ENCODE assay signal across 8 mouse cellular contexts in the genomic region with DNA sequence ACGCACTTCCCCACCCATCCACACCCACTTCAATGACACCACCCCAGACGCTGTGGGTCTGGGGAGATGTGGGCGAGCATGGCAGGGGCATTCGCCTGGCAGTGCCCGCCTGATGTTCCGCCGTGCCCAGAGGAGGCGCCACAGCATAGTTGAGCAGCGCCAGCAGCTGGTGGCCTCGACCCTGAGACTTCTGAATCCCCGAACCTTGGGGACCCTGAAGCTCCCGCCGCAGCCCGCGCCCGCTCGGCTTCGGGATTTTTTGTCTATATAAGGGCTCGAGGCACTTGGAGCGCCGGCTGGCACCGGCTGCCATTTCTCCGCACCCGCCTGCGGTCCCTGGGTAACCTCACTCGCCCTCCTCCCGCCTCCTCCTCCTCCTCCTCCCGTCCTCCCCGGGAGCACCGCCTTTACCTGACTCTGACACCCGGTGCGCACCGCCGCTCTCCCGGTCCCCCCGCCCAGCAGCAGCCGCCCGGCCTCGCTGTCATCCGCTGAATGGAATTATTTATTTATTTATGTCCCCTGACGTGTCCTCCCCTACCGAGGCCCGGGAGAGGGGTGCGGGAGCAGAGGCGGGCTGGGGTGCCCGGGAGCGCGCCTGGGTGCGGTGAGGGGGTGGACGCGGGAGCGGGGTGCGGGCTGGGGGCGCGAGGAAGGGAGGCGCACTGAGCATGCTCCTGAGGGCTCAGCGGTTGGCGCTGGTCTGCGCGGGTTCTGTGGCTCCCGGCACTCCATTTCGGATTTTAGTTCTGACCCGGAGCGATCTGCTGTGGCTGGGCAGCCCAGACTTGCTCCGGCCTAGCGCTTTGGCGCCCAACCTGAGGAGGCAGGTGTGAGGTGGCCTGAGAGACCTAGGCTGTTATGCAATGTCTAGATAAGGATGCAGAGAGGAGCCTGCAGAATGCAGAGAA. TPM values are rescaled to one million over a fixed set of nuclear protein-coding genes. Genes with fewer than 3 reads are reported as not detected.
DNase-seq lines count a peak whose midpoint lies in the region; ATAC-seq and TF ChIP-seq lines count a peak whose summit lies in the region.

Gene Slc16a7, minus strand, starts transcription at position 590 of the 911 bp plus-strand sequence.

- H3K36me3 ChIP-seq in intestine, postnatal 0 days (ENCODE audit: control insufficient read depth, insufficient read depth) = no peaks in the 10 kb centered on the region

- intact Hi-C loops in left cerebral cortex, postnatal 36 days (cut with DNase I) = loop anchor here (10.0 kb wide), 1 partner anchor 284 kb away; no protein-coding TSS in a partner anchor

- H3K9me3 ChIP-seq in intestine, postnatal 0 days (ENCODE audit: control insufficient read depth) = no peaks in the 10 kb centered on the region

- peak; percentile 83 for DNase-seq in ZHBTc4 (ENCODE audit: low read depth, low spot score)
- peak; percentile 24 to 62 for DNase-seq in gastrocnemius, postnatal 4 days (ENCODE audit: low spot score in 2 of 2)
- peak; percentile 89 to 91 for DNase-seq in left cerebral cortex, postnatal 36 days (ENCODE audit: low spot score in 2 of 2)
- DNase-seq in mesoderm, embryonic 11.5 days (ENCODE audit: low read depth, low spot score) = peak; percentile 78
- peak; percentile 80 for DNase-seq in right cerebral cortex, postnatal 36 days (ENCODE audit: low spot score in 2 of 2)
- DNase-seq in urinary bladder, postnatal 36 days (ENCODE audit: low spot score in 2 of 2) = peak; percentile 77 to 81

- WGBS in intestine, postnatal 0 days = under 1% methylated on average over 64 of the region's 67 CpGs

- peak within 1 kb of the TSS; percentile 45 for H3K9ac ChIP-seq in intestine, postnatal 0 days (ENCODE audit: low read depth, low read length)

- peak; percentile 61 for ATAC-seq in common myeloid progenitor, adult 5-6 weeks (replicated peaks; ENCODE audit: low read depth, poor library complexity, severe bottlenecking)
- peak; percentile 91 for ATAC-seq in intestine, postnatal 0 days

- peak within 1 kb of the TSS; percentile 62 for H3K27ac ChIP-seq in intestine, postnatal 0 days (ENCODE audit: low read depth, low read length)

- TF ChIP-seq CTCF in intestine, postnatal 0 days (IDR thresholded peaks at IDR 0.05; ENCODE audit: low read depth) = peak; percentile 56

- no peaks in the 10 kb centered on the region for H3K4me1 ChIP-seq in intestine, postnatal 0 days (replicated peaks; ENCODE audit: control insufficient read depth, insufficient read depth, low read length)

- no peaks in the 10 kb centered on the region for H3K27me3 ChIP-seq in intestine, postnatal 0 days (replicated peaks; ENCODE audit: control insufficient read depth, insufficient read depth, low read length)

- peak within 1 kb of the TSS; percentile 95 for H3K4me2 ChIP-seq in intestine, postnatal 0 days (replicated peaks; ENCODE audit: low read depth)

- peak within 1 kb of the TSS; percentile 52 for H3K4me3 ChIP-seq in intestine, postnatal 0 days (ENCODE audit: low read depth, low read length)

RNA-seq across cellular contexts. Expression of gene Slc16a7, which starts in this region (rescaled TPM):
- 7.9 and 13.8 TPM in 2 replicates for total RNA-seq in common myeloid progenitor, adult 5-6 weeks (2017)
- total RNA-seq in gastrocnemius, postnatal 4 days (2021) = 1 to 10 TPM; 3.1 to 4.9 TPM
- 1.4 and 2.0 TPM in 2 replicates for polyA plus RNA-seq in intestine, postnatal 0 days (2015; fragmentation: Nextera tagmentation; extraction: Ambion mirVana)
- 10 to 100 TPM; 57.1 to 62.4 TPM for total RNA-seq in left cerebral cortex, postnatal 36 days (2021)

Comparison
In these comparisons a context has a peak if more than half of its experiments do, and no peak if none do; other contexts are left out.
1. Peak in every context shown above with its lines: DNase-seq, ATAC-seq, H3K4me3 ChIP-seq and H3K27ac ChIP-seq.